Mouse (Mus musculus) thymus, adult 2 months (tissue): Measurements from ENCODE around the gene Map2.

Experiments used
- CTCF ChIP-seq: fragments of 200-500 bp; IDR thresholded peaks from 2 replicates; pipeline ENCODE4 v1.5.1; 2012; ENCODE audit warnings: mild to moderate bottlenecking, control low read depth, low read length, moderate library complexity, borderline replicate concordance; ENCODE audit not compliant: control insufficient read depth, poor library complexity, insufficient read depth; ENCODE audit errors: extremely low read depth
- POLR2A ChIP-seq: fragments of 200-500 bp; IDR thresholded peaks from 2 replicates; pipeline ENCODE4 v1.6.1; 2012; ENCODE audit warnings: mild to moderate bottlenecking, low read length, control low read depth, moderate library complexity; ENCODE audit not compliant: control insufficient read depth, poor library complexity, insufficient read depth; ENCODE audit errors: extremely low read depth

DNA sequence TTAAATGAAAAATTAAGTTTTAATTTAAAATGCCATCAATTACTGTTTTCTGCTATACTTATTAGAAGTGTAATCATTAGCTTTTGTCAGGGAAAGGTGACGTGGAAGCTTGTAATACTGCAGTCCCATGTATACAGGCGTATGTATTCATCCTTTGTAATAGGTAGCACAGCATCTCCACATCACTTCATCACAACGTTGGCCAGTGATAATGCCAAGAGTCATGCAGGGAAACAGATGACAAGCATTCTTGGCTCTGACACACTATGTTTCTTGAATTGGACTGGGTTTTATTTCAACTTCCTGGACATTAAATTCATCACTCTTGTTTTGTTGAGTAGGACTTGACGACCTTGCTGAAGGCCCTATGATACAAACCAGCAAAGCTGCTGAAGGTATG is 113.9 kb downstream of the Map2 start:
- TF ChIP-seq POLR2A = no peak
- TF ChIP-seq CTCF = no peak
